Mouse (Mus musculus): ENCODE results near the gene Alyref2.

Gene Alyref2

GRCm38 (mm10) chr1:171501636-171502080 is 1.6 kb upstream of the Alyref2 start:
- peak; percentile 29 for DNase-seq

DNA sequence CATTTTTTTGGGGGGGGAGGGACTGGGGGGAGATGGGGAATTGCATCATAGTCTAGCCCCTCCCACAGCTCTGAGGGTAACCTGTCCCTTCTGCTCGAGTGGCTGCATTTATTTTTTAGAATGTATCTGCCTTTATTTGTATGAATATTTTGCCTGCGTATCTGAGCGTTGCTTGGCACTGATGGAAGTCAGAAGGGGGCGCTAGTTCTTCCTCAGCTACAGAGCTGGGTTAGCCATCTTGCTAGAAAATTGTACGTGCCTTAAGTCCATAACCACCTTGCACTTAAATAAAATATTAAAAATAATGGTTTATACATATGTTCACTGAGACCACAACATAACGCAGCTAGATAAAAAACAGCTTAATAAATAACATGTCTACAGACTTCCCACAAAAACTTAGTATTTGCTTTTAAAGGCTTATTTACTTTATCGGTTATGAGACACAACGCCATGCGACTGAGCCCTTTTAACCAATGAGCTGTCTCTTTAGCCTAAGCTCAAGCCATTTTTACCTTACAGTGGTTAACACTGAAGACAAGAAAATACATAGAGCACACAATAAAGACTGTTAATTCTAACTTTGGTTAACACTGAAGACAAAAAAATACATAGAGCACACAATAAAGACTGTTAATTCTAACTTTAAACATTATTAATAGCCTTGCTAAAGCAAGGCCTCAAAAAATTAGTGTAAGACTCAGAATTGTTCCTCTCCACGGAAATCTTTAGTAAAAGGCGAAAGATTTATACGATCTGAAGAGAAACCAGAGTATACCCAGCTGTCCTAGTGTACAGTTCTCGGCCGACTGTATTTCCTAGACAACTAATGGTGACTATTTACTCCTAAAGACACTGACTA is 659 bp upstream of the Alyref2 start:
- DNase-seq: peak; percentile 54

GRCm38 (mm10) chr1:171503592-171504291 is 464 bp downstream of the Alyref2 start:
- peak; percentile 72 for DNase-seq

DNA sequence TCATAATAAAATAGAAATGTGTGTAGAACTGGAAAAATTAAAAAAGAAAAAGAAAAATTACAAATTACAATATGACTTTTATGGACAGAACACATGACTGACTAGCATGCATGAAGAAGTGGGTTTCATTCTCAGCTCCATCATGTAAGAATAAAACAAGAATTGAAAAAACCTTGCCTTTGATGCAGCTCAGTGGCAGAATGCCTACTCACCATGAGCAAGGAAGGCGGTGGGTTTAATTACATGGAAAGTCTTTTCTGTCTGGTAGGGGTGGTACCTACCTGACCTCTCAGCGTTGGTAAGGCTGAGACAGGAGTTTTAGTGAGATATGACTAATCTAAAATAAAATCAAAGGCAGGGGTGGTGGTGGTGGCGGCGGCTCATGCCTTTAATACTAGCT is 1.3 kb downstream of the Alyref2 start:
- no peak for DNase-seq

DNA sequence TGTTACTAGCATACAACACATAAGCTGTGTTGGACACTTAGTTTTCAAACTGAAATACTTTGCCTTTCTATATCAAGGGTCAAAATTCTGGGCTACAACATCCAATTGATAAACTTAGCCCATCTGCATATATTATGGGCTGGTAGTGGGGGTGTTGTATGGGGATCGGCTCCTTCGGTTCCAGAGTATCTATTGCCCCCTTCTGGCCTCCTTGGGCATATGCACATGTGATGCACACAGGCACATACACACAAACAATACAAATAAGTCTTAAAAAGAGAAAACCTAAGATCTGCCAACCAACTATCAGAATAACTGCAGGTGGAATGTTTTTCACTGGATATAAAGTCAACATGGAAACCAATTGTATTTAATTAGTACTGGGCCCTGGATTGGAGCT is 10.0 kb downstream of the Alyref2 start:
- no peak for DNase-seq

DNA sequence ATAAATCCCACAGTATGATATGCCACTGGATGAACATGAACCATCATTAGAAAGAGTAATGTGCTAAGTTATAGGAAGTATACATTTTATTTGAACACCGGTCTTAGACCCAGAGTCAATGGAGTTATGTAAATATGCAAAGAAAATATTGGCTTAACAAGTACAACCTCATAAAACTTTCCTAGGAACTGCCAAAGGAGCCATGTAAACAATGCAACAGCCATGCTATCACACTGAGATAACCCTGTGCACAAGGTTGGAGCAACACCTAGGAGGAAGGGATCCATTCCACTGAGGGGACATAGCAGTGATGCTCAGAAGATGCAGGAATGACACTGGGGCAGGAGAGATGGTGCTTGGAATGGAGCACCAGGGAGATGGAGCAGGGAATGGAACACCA is 10.5 kb downstream of the Alyref2 start:
- no peak for DNase-seq

DNA sequence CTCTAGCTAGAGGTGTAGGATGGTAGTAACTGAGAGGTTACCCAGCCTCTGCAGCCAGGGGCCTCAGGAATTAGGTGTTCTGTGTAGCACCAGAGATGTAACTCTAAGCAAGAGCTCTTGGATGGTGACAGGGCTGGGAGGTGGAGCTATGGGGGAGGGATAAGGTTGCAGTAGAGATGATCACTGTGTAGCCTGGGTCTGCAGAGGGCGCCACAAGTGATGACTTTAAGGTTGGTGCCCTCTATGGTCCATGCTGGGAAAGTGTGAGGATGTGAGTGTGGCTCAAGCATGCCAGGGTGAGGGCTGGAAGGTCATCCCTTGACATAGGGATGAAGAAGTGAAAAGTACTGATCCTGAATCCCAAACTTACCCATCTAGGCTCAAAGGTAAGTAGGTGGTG is 11.8 kb downstream of the Alyref2 start:
- DNase-seq: no peak

DNA sequence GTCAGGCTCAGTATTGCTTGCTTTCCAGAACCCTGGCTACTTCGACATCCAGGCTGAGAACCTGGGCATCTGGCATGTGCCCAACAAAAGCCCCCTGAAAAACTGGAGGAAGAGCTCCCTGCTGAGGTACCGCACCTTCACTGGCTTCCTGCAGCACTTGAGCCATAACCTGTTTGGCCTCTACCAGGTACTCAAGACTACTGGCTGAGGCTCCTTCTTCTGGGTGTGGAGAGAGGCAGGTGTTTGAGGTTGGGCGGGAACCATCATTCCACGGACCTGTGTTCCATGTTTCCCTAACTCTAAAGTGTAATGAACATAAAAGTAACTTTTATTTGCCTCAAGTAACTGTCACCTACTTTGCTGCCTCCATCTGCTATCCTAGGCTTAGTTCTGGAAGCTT is 12.3 kb downstream of the Alyref2 start:
- no peak for DNase-seq

DNA sequence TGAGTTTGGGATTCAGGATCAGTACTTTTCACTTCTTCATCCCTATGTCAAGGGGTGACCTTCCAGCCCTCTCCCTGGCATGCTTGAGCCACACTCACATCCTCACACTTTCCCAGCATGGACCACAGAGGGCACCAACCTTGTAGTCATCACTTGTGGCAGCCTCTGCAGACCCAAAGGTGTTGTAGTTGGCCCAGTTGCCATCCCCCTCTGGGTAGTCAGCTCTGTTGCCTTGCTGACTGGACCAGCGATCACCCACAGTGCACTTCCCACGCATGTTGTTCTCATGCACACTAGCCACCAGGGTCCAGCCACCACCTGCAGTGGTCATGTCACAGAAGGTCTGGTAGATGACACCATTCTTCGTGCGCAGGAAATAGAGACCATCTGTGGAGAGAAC is 28.1 kb downstream of the Alyref2 start:
- no peak for DNase-seq

GRCm38 (mm10) chr1:171532830-171533229 is 29.6 kb downstream of the Alyref2 start:
- DNase-seq: no peak

GRCm38 (mm10) chr1:171534557-171534956 is 31.3 kb downstream of the Alyref2 start:
- no peak for DNase-seq

DNA sequence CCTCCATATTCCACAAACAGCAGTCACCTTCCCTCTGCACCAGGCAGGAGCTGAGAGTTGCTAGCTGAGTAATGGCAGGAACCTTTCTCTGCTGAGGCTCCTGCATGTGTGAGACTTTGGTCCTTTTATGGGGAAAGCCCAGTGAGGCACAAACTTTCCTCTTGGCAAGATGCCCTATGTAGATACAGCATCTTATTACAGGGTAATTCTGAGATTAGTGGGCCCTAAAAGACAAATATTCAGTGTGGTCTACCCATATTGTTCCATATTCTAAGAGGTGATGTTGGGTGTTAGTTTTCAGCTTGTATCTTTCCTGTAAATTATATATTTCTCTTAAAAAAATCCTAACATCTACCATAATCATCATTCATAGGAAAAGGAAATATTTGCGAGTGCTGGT is 31.9 kb downstream of the Alyref2 start, which contains the start of gene Itln1:
Itln1 (minus strand) TSS at position 101 of the 400 bp plus-strand sequence.
- DNase-seq: no peak

GRCm38 (mm10) chr1:171540694-171541093 is 37.4 kb downstream of the Alyref2 start:
- DNase-seq: no peak

DNA sequence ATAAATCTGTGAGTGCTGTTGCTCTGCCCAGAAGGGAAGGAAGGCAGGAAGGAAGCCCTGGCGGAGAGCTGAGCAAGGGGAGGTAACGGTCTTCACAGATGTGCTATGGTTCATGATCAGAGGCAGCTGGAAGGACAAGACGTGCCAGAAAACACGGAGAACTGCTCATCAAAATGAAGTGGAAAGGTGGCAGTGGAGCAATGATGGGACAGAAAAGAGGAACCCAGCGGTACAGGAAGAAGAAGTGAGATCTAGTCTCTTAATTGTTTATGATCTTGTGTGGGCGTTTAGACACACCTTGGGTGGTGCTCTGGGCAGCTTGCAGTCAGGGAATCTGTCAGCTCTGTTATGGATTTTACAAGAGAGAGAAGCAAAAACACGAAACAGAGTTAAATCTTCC is 48.0 kb downstream of the Alyref2 start:
- DNase-seq: no peak

DNA sequence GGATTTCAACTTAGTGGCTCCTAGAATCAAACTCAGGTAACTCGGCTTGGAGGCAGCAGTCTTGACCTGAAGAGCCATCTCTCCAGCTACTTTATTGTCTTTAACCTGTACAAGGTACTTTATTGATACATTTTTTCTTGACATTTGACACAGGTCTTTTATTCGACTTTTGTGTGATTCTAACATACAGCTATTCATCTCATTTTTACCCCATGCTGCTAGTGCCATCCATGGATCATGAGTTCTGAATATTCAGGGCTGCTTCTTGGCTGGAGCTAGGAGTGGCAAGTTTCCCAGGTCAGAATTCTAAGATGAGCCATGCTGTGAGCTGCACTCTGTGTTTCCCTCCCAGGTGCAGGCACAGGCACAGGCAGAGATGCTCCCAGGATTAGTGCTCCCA is 49.0 kb downstream of the Alyref2 start:
- no peak for DNase-seq

GRCm38 (mm10) chr1:171553359-171554341 is 50.4 kb downstream of the Alyref2 start:
- DNase-seq: no peak
